Mouse (Mus musculus): ENCODE measurements around the gene Zfp459.
"Not testable (repeated sequence)": the region's sequence is repeated elsewhere in the genome, so short reads cannot be mapped to it uniquely, and the experiment has no call there.

The Zfp459 gene

GRCm38 (mm10) chr13:67421207-67421857 is at the start of gene Zfp459:
TSS of gene Zfp459 (minus strand) at chr13:67421418.
- peak; percentile 68 for DNase-seq

GRCm38 (mm10) chr13:67469274-67469673 is 48.1 kb upstream of the Zfp459 start:
- no peak for DNase-seq

- not testable (repeated sequence) for DNase-seq
Measured at GRCm38 (mm10) chr13:67463506-67464185, 42.4 kb upstream of the Zfp459 start.

- DNase-seq: no peak
Measured at GRCm38 (mm10) chr13:67452021-67452309, 30.7 kb upstream of the Zfp459 start.

- peak; percentile 98 for DNase-seq
Measured at GRCm38 (mm10) chr13:67451172-67452020, 30.2 kb upstream of the Zfp459 start, which contains the start of gene Zfp874a. TSS of gene Zfp874a (minus strand) at chr13:67451624.

GRCm38 (mm10) chr13:67437095-67437494 is 15.9 kb upstream of the Zfp459 start:
- not testable (repeated sequence) for DNase-seq

- no peak for DNase-seq
Measured at GRCm38 (mm10) chr13:67428116-67428515, 6.9 kb upstream of the Zfp459 start.

GRCm38 (mm10) chr13:67425699-67426098 is 4.5 kb upstream of the Zfp459 start:
- not testable (repeated sequence) for DNase-seq

GRCm38 (mm10) chr13:67422532-67422931 is 1.3 kb upstream of the Zfp459 start:
- not testable (repeated sequence) for DNase-seq

- no peak for DNase-seq
Measured at GRCm38 (mm10) chr13:67420558-67421206, 536 bp downstream of the Zfp459 start.

- no peak for DNase-seq
Measured at GRCm38 (mm10) chr13:67416811-67417210, 4.4 kb downstream of the Zfp459 start.

- no peak for DNase-seq
Measured at GRCm38 (mm10) chr13:67415759-67416158, 5.5 kb downstream of the Zfp459 start.

- peak; percentile 17 for DNase-seq
Measured at GRCm38 (mm10) chr13:67413634-67414033, 7.6 kb downstream of the Zfp459 start.

- DNase-seq: peak; percentile 84
Measured at GRCm38 (mm10) chr13:67399183-67399903, 21.9 kb downstream of the Zfp459 start, which contains the start of gene Zfp429. TSS of gene Zfp429 (minus strand) at chr13:67399819.

- DNase-seq: not testable (repeated sequence)
Measured at GRCm38 (mm10) chr13:67376255-67376654, 45.0 kb downstream of the Zfp459 start.

- peak; percentile 83 for DNase-seq
Measured at GRCm38 (mm10) chr13:67375050-67375911, 45.9 kb downstream of the Zfp459 start, which contains the start of the genes Gm28041 and Zfp456. TSS of gene Gm28041 (minus strand) at chr13:67375733. TSS of gene Zfp456 (minus strand) at chr13:67375810.

- DNase-seq: peak; percentile 96
Measured at GRCm38 (mm10) chr13:67360131-67360744, 61.0 kb downstream of the Zfp459 start, which contains the start of the genes Gm28044 and Zfp953. TSS of gene Gm28044 (minus strand) at chr13:67360536. TSS of gene Zfp953 (minus strand) at chr13:67360605.

Measured in kidney, adult 9 months (tissue).